Mouse (Mus musculus) thymus, adult 2 months (tissue): ENCODE measurements around the gene Hoxb3.

Experiments
- CTCF ChIP-seq: fragments of 200-500 bp; IDR thresholded peaks from 2 replicates; pipeline ENCODE4 v1.5.1; 2012; ENCODE audit warnings: mild to moderate bottlenecking, control low read depth, low read length, moderate library complexity, borderline replicate concordance; ENCODE audit not compliant: control insufficient read depth, poor library complexity, insufficient read depth; ENCODE audit errors: extremely low read depth
- POLR2A ChIP-seq: fragments of 200-500 bp; IDR thresholded peaks from 2 replicates; pipeline ENCODE4 v1.6.1; 2012; ENCODE audit warnings: mild to moderate bottlenecking, low read length, control low read depth, moderate library complexity; ENCODE audit not compliant: control insufficient read depth, poor library complexity, insufficient read depth; ENCODE audit errors: extremely low read depth

DNA sequence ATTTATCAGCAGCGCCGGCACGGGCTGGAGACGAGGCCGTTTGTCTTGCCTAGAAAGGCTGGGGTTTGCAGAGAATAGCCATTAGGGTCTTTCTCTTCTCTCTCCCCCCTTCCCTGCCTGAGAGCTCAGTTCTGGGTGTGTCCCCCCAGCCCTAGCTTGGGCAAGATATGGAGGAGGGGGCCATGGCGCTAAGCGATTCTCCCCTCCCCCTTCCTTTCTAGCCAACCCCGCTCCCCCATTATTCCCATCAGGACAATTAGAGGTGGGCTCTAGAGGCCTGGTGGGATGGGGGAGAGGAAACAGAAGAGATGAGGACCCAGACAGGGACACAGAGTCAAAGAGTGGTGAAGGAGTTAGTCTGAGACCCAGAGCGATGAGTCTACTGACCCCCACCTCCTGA lies 35.7 kb upstream of the Hoxb3 start:
- TF ChIP-seq CTCF (no peak), POLR2A (no peak)
